Mouse (Mus musculus) limb, embryonic 15.5 days (tissue): ENCODE results near the gene Vwce. TPM values are rescaled to one million over a fixed set of nuclear protein-coding genes. Genes with fewer than 3 reads are reported as not detected.

ENCODE experiments used
- ATAC-seq: fragments of 200-750 bp; cut with Nextera tagmentation; 2 replicates; pipeline ENCODE4 v1.8.0; 2017; ENCODE audit warnings: low read depth, moderate TSS enrichment; ENCODE audit not compliant: insufficient number of reproducible peaks, low FRiP score, low TSS enrichment
- H3K27ac ChIP-seq: fragments of 300-500 bp; sonication (generic); 2 replicates; pipeline ENCODE4 v1.5.1; 2015; ENCODE audit warnings: moderate library complexity, mild to moderate bottlenecking, inconsistent platforms
- H3K27me3 ChIP-seq: fragments of 300-500 bp; sonication (generic); 2 replicates; pipeline ENCODE4 v1.6.1; 2015; ENCODE audit warnings: inconsistent platforms
- H3K36me3 ChIP-seq: fragments of 300-500 bp; sonication (generic); 2 replicates; pipeline ENCODE4 v1.6.1; 2015; ENCODE audit warnings: inconsistent platforms
- H3K4me1 ChIP-seq: fragments of 300-500 bp; sonication (generic); 2 replicates; pipeline ENCODE4 v1.6.1; 2015; ENCODE audit warnings: inconsistent platforms
- H3K4me2 ChIP-seq: fragments of 300-500 bp; sonication (generic); 2 replicates; pipeline ENCODE4 v1.6.1; 2015; ENCODE audit warnings: mild to moderate bottlenecking, inconsistent platforms
- H3K4me3 ChIP-seq: fragments of 300-500 bp; sonication (generic); 2 replicates; pipeline ENCODE4 v1.5.1; 2015; ENCODE audit warnings: mild to moderate bottlenecking, inconsistent platforms
- H3K9ac ChIP-seq: fragments of 300-500 bp; sonication (generic); 2 replicates; pipeline ENCODE4 v1.6.1; 2015; ENCODE audit warnings: inconsistent platforms
- H3K9me3 ChIP-seq: fragments of 300-500 bp; sonication (generic); 2 replicates; pipeline ENCODE4 v1.6.1; 2016; ENCODE audit warnings: inconsistent platforms
- WGBS: fragments of 180-500 bp; shearing (Covaris S2); methylation state at CpG from one replicate; pipeline ENCODE4 v1.1.7; 2015; 5-methylcytosine and 5-hydroxymethylcytosine counted together
- polyA plus RNA-seq: library from polyadenylated mRNA; unstranded; fragments of >200 nt; fragmentation: Nextera tagmentation; extraction: Ambion mirVana; gene quantifications from 2 replicates; pipeline ENCODE4 v1.2.1, GENCODE M21; 2015

The Vwce gene
- polyA plus RNA-seq, 1 experiment from 2014 or later, result 2.8 TPM

DNA sequence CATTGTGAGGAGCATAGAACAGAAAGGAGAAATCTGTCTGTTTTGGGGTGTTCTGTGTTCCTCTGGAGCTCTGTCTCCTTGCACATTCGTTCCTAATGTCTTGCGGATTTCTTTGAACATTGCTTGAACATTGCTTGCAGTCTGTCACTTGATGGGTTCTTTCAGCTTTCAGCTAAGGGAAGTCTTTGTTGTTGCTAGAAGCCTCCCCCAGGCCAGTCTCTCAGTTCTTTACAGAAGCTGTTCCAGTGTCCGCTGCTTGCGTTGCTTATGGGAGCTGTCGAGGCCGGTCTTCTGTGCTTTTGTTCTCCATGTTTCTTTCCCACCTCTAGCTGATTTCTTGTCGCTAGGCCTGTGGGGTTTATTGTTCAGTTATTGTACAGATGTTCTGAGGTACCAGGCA, 61.8 kb downstream of the Vwce start:
- Histone ChIP-seq H3K27me3 (no peaks in the 10 kb centered on the region), H3K27ac (no peak overlapping the region), H3K4me2 (no peak overlapping the region), H3K4me3 (no peak overlapping the region), H3K4me1 (peaks cover 45% of the 10 kb centered on the region), H3K9me3 (no peaks in the 10 kb centered on the region), H3K36me3 (no peaks in the 10 kb centered on the region), H3K9ac (no peak overlapping the region)
- ATAC-seq, result no peak
- WGBS, result 68% methylated on average over 7 of the region's 7 CpGs

DNA sequence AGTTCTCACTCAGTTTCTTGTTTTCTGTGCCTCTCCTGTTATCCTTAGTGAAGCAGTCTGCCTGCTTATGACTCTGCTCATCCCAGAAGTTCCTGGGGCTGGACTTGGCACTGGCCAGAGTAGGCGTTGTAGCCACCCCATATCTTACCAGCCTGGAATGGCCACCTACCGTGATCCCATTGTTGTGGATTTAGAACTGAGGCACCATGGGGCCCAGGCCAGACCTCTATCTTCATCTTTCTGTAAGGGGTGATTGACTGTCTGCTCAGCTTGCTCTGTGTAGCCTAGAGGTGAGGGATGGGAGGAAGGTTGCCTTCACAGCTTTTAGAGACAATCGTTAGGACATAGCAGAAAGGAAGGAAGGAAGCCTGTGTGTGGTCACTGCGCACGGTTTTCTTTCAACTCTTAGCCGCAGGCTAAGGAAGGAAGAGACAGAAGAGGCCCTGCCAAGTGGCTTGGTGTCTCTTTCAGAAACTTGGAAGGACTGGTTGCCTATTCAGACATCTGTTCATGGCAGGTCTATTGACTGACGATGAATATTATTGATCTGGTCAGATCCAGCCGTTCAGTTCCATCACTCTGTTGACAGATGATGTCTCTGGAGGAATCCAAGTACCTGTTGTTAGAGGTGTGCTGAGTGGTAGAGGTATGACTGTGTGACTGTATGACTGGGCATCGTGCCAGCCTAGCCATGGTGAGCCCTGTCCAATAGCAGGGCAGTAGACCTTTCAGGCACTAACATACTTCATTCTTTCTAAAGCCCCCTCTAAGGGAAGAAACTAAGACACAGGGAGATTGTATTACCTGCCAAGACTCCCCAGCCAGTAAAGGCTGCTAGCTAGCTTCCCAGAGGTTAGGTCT, 64.3 kb downstream of the Vwce start:
- no peaks in the 10 kb centered on the region for H3K36me3 ChIP-seq
- no peaks in the 10 kb centered on the region for H3K9me3 ChIP-seq
- no peak overlapping the region for H3K4me3 ChIP-seq
- peak overlapping the region; percentile 33; the same call in 1 of the 2 replicates for H3K27ac ChIP-seq
- H3K4me1 ChIP-seq, result peaks cover 53% of the 10 kb centered on the region
- H3K9ac ChIP-seq, result no peak overlapping the region
- no peak overlapping the region for H3K4me2 ChIP-seq
- no peaks in the 10 kb centered on the region for H3K27me3 ChIP-seq
- no peak for ATAC-seq
- 81% methylated on average over 9 of the region's 9 CpGs for WGBS

DNA sequence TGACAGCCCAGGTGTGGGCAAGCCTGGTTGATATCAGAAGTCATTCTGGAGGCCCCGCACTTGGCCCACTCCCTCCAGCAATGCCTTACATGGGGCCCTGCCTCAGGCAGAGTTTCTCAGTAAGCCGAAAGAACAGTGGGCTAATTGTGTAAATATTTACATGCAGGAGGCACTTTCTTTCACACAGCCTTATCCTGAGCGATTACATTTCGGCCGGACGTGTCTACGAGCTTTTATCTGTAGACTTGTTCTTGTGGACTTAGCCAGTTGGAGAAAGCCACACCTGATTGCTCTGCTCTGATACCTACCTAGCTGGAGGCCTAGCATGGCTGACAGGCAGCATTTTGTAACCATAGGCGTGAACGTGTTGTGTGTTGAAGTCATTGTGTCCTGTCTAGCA, 65.8 kb downstream of the Vwce start:
- no peak for ATAC-seq
- H3K4me1 ChIP-seq, result peaks cover 53% of the 10 kb centered on the region
- H3K9me3 ChIP-seq, result no peaks in the 10 kb centered on the region
- no peak overlapping the region for H3K9ac ChIP-seq
- no peak overlapping the region for H3K4me2 ChIP-seq
- H3K27me3 ChIP-seq, result no peaks in the 10 kb centered on the region
- 57% methylated on average over 9 of the region's 9 CpGs for WGBS
- H3K27ac ChIP-seq, result no peak overlapping the region
- no peaks in the 10 kb centered on the region for H3K36me3 ChIP-seq
- H3K4me3 ChIP-seq, result no peak overlapping the region

DNA sequence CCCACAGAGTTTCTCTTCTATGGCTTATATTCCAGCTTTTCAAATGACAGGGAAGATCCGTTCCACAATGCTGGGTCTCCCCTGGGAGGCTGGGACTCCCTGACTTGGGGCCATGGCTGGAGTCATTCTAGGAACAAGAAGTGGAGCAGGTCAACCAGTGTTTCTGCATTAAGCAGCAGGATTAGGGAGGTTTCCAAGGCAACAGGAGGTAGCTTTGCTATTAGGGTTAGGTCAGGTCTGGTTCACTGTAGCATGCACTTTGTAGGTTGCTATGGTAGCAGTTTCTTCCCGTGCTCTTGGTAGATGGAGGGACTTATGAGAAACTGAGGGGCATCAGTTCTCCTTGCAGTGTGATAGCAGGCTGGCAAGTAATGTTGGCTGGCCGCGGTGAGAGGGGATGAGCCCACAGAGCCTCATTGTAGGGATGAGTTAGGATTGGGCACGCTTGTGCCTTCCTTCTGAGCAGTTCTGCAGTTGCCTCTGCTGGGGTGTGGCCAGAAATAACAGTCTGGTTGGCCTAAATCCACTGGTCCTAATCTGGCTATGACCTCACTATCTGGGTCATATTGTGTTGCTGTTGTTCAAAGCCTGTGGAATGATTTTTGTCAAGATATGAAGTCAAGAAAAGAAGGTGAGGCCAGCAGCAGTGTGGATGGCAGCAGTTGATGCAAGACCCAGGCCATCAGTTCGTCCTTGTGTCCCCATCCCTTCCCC, 67.2 kb downstream of the Vwce start:
- Histone ChIP-seq H3K36me3 (no peaks in the 10 kb centered on the region), H3K27ac (no peak overlapping the region), H3K4me1 (peaks cover 47% of the 10 kb centered on the region), H3K27me3 (no peaks in the 10 kb centered on the region), H3K4me3 (no peak overlapping the region), H3K4me2 (no peak overlapping the region), H3K9ac (no peak overlapping the region), H3K9me3 (no peaks in the 10 kb centered on the region)
- no peak for ATAC-seq
- WGBS, result 77% methylated on average over 6 of the region's 6 CpGs

DNA sequence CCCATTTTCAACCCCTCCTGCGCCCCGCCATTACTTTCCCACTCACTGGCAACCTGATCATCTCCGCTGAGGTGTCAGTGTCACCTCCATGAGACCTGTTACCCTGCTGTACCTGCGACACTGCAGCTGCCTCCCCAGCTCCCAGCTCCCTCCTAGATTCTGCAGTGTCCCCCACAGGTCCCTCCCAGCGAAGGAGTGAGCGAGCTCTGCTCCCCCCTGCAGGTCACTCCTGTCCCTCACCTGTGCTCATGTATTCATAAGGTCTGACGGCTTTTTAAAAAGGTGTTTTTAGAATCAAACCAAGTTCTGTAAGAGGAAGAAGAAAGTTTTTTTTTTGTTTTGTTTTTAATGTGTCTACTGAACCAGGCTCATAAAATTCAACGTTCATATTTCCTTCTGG, 68.1 kb downstream of the Vwce start:
- H3K9ac ChIP-seq, result no peak overlapping the region
- no peak overlapping the region; the same call in 1 of the 2 replicates for H3K27ac ChIP-seq
- 60% methylated on average over 8 of the region's 8 CpGs for WGBS
- no peaks in the 10 kb centered on the region for H3K27me3 ChIP-seq
- no peaks in the 10 kb centered on the region for H3K9me3 ChIP-seq
- H3K4me2 ChIP-seq, result no peak overlapping the region
- H3K4me1 ChIP-seq, result peaks cover 44% of the 10 kb centered on the region
- no peak for ATAC-seq
- peaks cover 4% of the 10 kb centered on the region for H3K36me3 ChIP-seq
- H3K4me3 ChIP-seq, result no peak overlapping the region

DNA sequence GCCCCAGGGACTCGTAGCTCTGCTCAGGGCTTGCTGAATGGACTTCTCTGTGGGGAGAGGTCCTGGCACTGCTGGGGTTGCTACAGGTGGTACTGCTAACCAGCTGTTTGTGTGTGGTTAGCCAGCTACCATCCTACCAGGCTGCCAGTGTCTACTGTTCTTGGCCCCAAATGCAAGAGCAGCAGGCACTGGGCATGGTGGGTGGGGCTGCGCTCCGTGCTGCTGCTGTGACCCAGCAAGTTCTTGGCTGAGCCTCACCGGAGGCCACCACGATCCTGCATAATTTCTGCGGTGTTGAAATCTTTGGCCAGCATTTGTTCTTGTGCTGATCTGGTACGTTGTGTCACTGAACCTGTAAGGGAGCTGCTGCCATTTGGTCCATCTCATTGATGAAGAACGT, 69.5 kb downstream of the Vwce start:
- no peak overlapping the region for H3K4me3 ChIP-seq
- peaks cover 17% of the 10 kb centered on the region for H3K36me3 ChIP-seq
- H3K9ac ChIP-seq, result no peak overlapping the region
- 84% methylated on average over 8 of the region's 8 CpGs for WGBS
- H3K9me3 ChIP-seq, result no peaks in the 10 kb centered on the region
- no peak for ATAC-seq
- H3K27ac ChIP-seq, result no peak overlapping the region
- no peak overlapping the region for H3K4me2 ChIP-seq
- H3K27me3 ChIP-seq, result no peaks in the 10 kb centered on the region
- H3K4me1 ChIP-seq, result peaks cover 31% of the 10 kb centered on the region

DNA sequence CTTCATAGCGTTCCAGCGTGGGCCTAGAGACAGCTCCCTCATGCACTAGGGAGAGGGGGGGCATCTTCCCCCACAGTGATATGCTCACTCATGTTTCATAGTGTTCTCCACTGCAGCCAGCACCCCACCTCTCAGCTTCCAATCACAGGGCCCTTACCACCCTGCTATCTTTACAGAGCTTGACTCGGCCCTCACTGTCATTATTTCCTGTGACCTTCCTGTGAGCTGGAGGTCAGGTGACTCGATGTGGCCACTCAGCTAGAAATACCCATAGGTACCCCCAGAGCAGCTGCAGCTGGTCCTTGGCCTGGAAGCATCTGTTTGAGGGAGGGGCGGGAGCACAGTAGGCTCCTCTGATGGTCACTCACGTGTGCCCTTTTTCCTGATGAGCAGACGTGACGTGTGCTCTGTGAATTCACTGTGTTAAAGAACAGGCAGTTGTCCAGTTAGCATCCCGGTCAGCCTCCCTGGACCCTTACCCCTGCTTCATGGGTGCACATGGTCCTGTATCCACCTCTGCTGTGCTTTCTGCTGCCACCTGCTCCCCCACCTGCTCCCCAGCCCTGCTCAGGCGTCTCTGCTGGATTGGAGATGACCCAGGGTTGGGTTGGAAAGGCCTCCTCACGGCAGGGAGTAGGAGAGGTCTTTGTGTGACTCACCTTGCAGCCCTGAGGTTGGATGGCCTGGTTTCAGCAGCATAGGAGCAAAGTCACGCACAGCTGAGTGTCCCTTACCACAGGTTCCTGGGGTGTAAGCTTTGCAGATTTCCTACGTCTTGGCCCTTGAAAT, 73.3 kb downstream of the Vwce start:
- Histone ChIP-seq H3K9ac (no peak overlapping the region), H3K9me3 (no peaks in the 10 kb centered on the region), H3K36me3 (peaks cover 45% of the 10 kb centered on the region), H3K27me3 (no peaks in the 10 kb centered on the region), H3K4me3 (no peak overlapping the region), H3K4me2 (no peak overlapping the region), H3K4me1 (peaks cover 22% of the 10 kb centered on the region), H3K27ac (no peak overlapping the region)
- WGBS, result 85% methylated on average over 13 of the region's 13 CpGs
- no peak for ATAC-seq

DNA sequence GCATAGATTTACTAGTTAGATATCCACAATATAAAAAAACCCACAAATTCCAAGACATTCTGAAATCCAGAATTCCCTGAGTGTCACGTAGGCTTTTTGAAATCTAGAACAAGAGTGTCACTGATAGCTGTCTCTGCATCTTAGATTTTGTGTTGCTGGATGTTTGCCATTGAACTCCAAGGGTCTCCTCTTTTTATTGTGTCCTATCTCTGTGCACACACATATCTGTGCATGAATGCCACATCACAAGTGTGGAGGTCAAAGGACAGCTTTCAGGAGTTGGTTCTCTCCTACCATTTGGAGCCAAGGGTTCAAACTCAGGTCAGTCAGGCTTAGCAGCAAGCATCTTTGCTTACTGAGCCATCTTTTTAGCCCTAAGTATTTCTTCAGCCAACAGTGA, 73.9 kb downstream of the Vwce start:
- Histone ChIP-seq H3K36me3 (peaks cover 50% of the 10 kb centered on the region), H3K4me1 (peaks cover 17% of the 10 kb centered on the region), H3K4me3 (no peak overlapping the region), H3K27me3 (no peaks in the 10 kb centered on the region), H3K27ac (no peak overlapping the region), H3K4me2 (no peak overlapping the region), H3K9me3 (no peaks in the 10 kb centered on the region), H3K9ac (no peak overlapping the region)
- 92% methylated on average over 1 of the region's 1 CpGs for WGBS
- ATAC-seq, result no peak

DNA sequence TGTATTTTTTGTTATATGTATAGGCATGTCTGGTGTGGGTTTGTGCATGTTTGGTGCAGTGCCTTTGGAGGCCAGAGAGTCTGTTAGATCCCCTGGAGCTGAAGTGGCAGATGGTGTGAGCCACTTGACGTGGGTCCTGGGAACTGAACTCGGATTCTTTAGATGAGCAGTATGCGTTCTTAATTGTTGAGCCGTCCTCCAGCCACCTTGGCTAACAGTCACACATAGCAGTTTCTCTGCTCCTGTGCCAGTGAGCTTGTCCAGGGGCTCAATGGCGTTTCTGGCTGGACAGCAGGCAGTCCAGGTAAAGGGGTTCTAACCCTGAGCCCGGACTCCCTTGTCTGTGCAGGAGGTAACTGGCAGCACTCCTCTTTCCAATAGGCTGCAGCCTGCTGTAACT, 74.9 kb downstream of the Vwce start:
- Histone ChIP-seq H3K9ac (no peak overlapping the region), H3K4me3 (no peak overlapping the region), H3K4me1 (peaks cover 17% of the 10 kb centered on the region), H3K27me3 (no peaks in the 10 kb centered on the region), H3K4me2 (no peak overlapping the region), H3K9me3 (no peaks in the 10 kb centered on the region), H3K36me3 (peaks cover 60% of the 10 kb centered on the region), H3K27ac (peak overlapping the region; percentile 57)
- 67% methylated on average over 6 of the region's 6 CpGs for WGBS
- ATAC-seq, result no peak

DNA sequence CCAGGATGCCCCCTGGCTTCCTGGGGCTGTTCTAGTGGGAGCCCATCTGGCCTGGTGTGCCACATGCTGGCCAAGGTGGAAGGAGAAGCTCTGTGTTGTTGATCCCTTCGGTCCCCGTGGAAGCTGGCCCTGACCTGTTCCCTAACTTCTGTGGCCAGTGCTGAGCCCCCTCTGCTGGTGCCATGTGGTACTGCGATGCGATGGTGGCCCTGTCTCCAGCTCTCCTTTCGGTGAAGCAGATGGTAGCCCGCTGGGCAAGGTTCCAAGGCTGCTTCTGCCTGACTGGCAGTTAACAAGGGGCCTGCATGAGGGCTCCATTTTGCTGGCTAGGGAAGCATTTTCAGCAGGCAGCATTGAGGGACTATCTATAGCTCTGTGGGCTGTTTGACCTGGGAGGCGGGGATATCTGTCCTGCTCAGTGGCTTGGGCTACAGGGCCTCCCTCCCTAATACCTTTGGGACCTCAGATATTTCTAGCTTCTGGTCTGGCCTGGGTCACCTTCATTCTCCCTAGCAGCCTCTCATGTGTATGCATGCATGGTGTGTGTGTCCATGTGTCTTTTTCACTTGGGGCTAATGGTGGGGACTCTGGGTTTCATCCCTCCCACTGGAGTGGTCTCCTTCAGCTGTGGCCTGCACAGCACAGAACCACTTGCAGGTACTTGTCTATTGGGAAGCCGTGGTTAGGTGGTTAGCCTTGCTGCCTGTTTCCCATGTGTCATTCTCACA, 75.5 kb downstream of the Vwce start:
- no peaks in the 10 kb centered on the region for H3K27me3 ChIP-seq
- H3K4me3 ChIP-seq, result no peak overlapping the region
- 23% methylated on average over 8 of the region's 8 CpGs for WGBS
- no peak overlapping the region for H3K9ac ChIP-seq
- peaks cover 66% of the 10 kb centered on the region for H3K36me3 ChIP-seq
- no peak overlapping the region for H3K4me2 ChIP-seq
- peak overlapping the region; percentile 57 for H3K27ac ChIP-seq
- peaks cover 21% of the 10 kb centered on the region for H3K4me1 ChIP-seq
- ATAC-seq, result peak; percentile 32; the same call in 1 of the 2 replicates
- no peaks in the 10 kb centered on the region for H3K9me3 ChIP-seq

DNA sequence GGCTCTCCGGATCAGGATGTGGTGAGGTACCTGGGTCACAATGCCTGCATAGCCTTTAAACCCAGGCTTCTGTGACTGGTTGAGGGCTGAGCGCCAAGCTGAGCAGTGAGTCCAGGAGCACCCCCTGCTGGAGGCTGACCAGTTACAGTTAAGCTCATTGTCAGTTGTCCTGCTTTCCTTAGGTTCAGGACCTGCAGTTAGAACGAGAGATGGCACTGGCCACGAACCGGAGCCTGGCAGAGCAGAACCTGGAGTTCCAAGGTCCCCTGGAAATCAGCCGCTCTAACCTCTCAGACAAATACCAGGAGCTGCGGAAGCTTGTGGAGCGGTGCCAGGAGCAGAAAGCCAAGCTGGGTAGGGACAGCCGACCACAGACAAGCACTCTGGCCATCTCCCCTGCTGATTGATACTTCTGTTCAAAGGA, 76.1 kb downstream of the Vwce start:
- peak overlapping the region; percentile 57 for H3K27ac ChIP-seq
- peaks cover 67% of the 10 kb centered on the region for H3K36me3 ChIP-seq

More for the DNA sequence above, 76.1 kb downstream of the Vwce start:
- H3K4me3 ChIP-seq, result no peak overlapping the region
- no peaks in the 10 kb centered on the region for H3K9me3 ChIP-seq
- WGBS, result 76% methylated on average over 9 of the region's 9 CpGs
- H3K9ac ChIP-seq, result no peak overlapping the region
- H3K4me1 ChIP-seq, result peaks cover 22% of the 10 kb centered on the region
- no peak for ATAC-seq
- H3K4me2 ChIP-seq, result no peak overlapping the region
- no peaks in the 10 kb centered on the region for H3K27me3 ChIP-seq
